Mouse (Mus musculus): Measurements from ENCODE around the gene Mcmbp.
"Not testable (repeated sequence)": the region's sequence is repeated elsewhere in the genome, so short reads cannot be mapped to it uniquely, and the experiment has no call there.

Gene Mcmbp

DNA sequence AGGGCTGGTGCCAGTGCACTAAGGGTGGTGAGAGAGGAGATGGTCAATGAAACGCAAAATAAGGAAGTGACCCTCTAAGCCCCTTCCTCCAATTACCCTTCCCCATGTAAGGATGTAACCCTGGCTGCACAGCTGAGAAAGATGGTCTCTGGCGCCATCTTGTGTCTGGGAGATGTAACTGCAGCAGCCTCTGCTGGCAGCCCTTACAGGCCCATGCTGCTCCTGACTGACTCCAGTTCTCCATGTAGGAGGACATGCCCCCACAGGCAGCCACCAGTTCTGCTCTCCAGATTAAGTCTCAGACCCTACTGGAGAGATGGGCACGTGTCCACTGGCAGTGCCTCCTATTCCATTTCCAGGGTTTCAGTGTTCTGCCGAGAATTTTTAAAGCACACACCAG, 34.6 kb downstream of the Mcmbp start:
- DNase-seq, result peak; percentile 71

DNA sequence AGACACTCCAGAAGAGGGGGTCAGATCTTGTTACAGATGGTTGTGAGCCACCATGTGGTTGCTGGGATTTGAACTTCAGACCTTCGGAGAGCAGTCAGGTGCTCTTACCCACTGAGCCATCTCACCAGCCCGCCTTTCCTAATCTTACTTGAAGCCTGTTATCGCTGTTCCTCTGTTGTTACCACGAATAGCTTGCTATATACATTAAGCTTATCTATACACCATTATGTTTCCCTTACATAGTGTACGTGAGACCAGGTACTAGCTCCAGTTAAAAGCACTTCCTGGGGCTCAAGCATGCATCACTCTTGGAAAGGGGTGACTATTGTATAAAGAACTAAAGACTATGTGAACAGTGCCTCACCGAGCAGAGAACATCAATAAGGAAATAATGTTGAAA, 40.3 kb downstream of the Mcmbp start:
- DNase-seq, result not testable (repeated sequence)

DNA sequence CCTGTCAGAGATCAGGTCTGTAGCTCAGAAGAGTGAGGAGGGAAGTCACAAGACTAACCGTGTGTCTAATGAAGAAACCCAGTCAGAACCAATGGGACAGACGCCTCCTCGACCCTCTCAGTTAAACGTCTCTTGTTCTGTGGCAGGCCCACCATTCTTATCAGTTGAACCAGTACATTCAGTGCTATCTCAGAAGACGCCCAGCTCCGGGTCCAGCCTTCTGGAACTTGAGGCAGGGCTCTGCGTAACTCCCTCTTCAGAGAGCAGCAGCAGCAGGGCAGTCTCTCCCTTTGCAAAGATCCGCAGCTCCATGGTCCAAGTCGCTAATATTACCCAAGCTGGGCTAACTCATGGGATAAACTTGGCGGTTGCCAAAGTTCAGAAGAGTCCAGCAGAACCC, 45.4 kb downstream of the Mcmbp start:
- DNase-seq, result no peak

DNA sequence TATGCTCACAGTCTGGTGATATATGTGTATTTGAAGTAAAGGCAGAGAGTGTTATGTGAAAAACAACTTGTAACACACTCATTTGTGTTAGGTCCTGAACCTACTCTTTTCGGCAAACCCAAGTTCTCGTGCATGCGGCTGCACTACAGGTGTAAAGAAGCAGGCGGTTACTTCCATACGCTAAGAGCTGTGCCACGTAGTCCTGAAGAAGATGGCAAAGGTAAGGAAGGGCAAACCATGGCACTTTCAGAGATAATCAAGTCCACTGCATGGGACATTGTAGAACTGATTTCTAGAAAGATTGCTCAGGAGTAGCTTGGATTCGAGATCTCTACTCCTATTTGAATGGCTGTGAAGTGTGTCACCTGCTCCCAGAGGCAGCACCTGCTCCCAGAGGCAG, 48.1 kb downstream of the Mcmbp start:
- DNase-seq, result no peak

DNA sequence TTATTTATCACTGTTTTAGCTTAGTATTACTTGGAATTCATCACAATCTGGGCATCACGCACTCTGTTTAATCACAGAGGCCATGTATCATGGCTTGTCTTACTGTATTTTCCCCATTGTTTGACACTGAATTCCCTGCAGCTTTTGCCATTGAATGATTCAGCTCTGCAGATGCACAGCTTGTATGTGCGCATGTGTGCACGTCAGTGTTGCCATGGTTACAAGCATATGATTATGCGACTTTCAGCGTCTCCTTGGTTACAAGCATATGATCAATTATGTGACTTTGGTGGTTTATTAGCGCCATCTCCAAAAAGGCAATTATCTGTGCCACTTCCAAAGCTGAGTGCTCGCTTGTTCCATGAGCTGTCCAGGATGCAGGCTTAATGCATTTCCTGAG, 49.5 kb downstream of the Mcmbp start:
- no peak for DNase-seq

DNA sequence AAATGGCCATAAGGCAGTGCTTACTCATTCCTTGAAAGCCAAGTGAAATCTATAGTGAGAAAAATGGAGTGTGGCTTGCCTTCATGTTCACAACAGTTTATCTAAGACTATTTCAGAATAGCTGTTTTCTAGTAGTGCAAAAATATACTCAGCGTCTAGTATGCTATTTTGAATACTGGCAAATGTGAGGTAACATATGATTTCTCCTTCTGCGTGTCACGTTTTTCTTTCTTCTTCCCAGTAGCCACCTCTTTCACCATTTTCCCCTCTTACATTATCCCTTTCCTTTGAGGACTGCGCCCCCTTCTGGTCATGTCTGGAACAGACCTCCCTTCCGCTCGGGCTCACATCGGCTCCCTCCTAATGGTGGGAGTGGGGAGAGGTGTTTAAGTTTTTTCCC, 50.2 kb downstream of the Mcmbp start:
- DNase-seq, result peak; percentile 94

DNA sequence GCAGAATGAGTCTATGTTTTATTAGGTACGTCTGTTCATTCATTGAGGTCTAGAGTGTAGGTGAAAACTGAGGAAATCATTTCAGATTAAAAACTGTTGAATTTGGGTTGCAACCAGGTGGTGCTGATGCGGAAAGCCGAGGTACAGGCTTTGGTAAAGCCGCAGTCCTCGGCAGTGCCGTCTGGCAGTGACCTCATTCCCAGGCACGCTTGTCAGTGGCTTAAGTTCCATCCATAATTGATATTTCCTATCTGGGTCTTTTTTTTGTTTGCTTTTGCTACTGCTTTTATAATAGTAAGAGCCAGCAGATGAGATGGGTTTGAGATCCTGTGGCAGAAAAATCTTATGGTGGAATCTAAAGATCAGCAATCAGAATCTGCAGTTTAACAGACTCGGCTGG, 50.9 kb downstream of the Mcmbp start:
- no peak for DNase-seq

DNA sequence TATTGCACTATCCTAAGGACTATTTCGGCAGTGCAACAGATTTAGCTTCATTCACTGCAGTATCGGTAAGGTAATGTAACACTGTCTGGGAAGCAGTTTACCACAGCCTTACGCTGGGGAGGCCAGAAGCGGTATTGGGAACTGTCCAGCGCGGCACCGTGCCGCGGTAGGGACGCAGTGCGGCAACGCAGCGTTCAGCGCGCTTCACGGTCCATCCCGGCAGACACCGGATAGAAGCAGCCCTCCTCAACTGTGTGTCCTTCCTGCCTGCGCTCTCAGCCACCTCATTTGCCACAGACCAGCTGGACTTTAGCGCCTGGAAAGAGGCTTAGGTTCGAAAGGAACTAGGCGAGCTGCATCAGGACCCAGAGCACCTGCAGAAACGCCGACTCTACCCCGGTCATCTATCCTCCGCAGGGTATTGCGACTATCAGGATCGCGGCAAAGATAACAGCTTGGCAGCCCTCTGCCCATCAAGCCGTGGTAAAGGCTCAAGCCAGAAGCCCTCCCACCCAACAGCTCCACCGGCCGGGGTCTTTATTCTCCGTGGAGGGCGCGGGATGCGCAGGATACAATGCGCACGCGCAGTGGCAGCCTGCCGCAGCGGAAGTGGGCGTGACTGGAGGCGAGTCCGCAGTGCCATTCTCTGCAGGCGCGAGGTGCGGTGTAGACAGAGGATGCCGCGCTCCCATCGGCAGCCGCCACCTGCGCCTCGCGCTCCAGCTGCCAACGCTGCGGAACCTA, 52.3 kb downstream of the Mcmbp start:
- peak; percentile 64 for DNase-seq

DNA sequence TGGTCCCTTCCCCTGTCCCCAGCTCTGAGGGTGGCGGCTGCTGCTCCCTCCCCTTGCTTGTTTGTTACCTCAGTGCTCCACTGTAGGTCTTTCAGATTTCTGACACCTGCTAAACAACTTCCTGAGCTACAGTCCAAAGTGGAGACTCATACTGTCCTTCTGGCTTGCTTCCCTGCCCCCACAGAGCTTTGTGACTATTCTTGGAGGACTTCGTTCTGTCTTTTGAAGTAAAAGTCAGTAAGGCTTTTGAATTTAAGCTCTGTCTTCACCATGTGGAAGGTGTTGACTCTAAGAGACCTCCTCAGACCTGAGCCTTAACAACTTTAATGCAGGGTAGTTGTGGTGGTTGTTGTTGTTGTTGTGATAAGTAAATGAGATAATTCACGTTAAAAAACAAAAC, 61.7 kb downstream of the Mcmbp start:
- DNase-seq, result no peak

DNA sequence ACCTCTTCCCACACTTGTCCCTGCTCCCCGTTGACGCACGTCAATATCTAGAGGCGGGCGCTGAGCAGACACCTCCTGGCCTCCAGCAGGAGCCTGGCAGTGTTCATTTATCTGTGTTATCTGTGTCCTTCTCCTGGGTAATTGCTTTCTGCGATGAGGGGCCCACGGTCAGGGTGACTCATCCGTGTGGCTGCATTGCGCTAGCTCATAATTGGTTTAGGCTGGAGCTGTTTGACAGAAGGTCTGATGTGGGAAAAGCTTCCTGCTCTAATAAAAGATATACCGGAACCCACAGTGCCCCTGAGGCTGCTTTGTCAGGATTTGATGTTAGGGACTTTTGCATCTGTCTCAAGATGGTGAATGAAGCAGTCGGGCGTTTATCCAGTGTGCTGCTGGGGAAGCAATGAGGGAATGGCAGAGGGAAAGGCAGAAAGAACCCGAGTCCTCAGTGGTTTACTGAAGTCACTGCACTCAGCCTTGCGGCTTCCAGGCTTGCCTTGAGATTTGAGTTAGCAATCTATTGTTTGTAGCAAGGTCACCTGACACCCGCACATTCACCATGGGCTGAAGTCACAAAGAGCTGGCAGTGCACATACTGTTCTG, 67.8 kb downstream of the Mcmbp start:
- DNase-seq, result no peak

DNA sequence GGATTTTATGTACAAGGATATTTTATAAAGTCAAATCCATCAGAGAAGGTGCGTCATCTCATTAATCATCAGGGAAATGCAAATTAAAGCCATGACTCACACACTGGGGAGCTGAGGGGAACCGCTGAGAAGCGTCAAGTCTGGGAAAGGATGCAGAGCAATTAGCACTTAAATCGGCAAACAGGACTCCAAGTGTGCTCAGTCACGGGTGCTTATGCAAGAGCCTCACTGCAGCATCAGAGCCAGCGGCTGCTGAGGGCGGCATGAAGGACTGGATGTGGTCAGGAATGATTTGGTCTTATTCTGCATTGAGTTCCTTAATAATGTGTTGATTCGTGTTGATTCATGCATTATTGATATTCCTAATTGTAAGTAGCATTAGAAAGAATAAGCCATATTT, 68.3 kb downstream of the Mcmbp start:
- DNase-seq, result no peak

DNA sequence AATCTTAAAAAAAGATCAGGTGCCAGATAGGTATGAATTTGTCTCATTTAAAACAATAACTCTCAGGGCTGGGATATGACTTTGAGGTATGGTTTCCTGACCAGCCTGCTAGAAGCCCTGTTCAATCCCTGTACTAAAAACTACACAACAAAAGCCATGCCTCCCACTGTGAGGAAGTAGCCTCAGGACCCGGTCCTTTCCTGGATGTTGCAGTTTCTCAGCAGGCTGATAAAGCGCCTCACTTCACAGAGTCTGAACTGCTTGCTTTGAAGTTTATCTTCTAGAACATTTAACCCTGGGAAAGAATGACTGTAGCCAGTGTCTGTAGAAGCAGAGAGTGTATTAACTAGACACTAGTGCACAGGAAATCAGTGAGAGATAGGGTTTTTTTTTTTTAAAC, 71.5 kb downstream of the Mcmbp start:
- DNase-seq, result no peak

DNA sequence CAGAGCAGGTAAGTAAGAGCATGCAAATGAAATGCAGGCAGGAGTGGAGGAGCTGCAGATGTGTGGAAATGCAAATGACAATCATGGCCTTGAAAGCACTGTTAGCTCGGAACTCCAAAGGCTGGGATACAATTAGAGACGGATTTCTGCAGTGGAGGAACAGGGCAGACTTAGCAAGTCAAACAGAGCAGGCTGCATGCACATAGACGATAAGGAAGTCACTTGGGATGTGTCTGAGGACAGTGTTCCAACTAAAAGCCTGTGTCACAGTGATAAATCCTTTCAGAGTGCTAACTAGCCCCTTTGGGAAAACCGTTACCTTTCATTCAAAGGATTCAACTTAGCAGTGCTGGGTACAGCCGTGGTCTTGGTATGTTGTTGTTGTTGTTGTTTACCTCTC, 72.5 kb downstream of the Mcmbp start:
- DNase-seq, result no peak

DNA sequence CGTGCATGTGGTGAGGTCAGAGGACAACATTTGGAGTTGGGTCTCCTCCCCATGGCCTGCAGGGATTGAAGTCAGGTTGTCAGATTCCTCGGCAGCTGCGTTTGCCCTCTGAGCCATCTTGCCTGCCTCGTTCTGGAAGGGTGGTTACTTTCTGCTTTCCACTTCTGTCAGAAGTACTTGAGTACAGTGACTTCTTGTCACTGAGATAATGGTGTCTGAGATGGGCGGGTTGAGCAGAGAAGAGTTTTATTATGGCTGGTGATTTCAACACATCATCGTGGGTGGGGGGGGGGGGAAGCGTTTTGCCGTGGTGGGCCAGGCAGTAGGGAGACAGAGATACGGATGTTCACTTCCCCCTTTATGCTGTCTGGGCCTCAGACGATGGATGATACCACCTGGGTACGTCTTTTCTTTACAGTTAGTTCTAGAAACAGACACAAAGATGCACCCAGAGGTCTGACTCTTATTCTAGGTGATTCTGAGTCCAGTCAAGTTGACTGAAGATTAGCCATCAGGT, 75.4 kb downstream of the Mcmbp start:
- DNase-seq, result no peak

DNA sequence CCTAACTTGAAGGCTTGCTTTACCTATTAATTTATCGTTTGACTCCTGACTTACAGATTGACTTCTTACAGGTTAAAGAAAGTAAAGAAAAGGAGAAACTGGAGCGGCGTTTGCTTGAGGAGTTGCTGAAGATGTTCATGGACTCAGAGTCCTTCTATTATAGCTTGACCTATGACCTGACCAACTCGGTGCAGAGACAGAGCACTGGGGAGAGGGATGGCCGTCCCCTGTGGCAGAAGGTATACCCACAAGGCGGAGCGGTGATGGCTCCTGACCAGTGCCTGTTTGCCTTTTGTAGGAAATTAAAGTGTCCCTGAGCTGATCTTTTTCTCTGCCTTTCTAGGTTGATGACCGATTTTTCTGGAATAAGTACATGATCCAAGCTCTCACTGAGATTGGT, 76.4 kb downstream of the Mcmbp start:
- no peak for DNase-seq

DNA sequence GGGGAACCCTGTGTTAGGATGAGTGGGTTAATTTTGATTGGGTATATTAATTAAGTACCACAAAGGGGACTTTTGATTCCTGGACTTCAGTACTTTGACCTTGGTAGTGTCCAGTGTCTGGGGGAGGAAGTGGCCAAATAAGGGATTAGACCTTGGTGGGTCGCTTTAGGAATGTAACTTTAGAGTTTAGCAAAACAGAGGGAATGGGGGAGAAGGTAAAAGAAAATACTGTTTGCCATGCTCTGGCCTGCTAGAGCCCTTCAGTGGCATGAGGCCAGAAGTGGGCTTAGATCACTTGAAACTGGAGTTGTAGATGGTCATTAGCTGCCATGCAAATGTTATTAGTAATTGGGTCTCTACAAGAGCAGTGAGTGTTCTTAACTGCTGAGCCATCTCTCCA, 83.3 kb downstream of the Mcmbp start:
- no peak for DNase-seq
